Mouse (Mus musculus): ENCODE measurements around the gene Ergic2. TPM values are rescaled to one million over a fixed set of nuclear protein-coding genes. Genes with fewer than 3 reads are reported as not detected.

Ergic2 gene
- total RNA-seq (2021): 10 to 100 TPM; 75.9 to 78.7 TPM
- long read RNA-seq, full-length matches to known transcripts: 78 of 93 reads
- long read RNA-seq, partial matches to known transcripts: 1 of 93 reads
- long read RNA-seq, other reads (novel, unspliced or antisense): 14 of 93 reads

DNA sequence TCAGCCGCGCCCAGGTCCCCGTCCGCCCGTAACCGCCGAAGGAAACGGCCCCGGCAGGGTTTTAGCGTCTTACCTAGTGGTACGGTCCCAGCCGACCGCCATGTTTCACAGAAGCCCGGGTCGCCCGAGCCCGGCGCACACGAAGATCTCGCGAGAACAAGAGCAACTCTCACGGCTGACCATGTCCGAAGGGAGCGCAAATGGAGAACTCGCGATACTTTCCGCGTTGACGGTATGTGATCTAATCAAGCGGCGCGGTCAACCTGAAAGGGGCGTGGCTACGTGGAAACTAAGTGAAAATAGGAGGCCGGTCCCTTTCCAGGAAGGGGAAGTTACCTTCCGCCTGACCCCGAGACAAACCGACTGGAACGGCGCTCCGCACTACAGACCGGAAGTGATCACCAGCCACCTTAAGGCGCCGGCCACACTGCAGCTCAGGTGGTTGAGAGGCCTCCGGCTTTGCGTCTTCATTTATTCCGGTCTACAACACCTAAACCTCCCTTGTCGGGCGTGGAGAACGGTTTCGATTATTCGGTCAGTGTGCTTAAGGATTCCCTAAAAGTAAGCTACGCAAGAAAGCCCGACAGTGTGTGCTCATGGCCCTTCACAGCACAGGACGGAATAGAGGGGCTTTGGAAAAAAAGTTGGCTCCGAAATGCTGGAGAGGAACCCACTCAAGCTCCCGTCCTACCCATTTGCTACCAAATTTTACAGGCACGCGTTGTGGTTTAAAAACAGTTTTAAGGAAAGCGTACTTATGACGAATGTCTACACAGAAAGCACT lies at the start of gene Ergic2:
Gene Ergic2 (minus strand): TSS at position 478 of the 784 bp plus-strand sequence.
- peak; percentile 95 to 96 for DNase-seq (ENCODE audit: low spot score in 2 of 2)

GRCm38 (mm10) chr6:148260729-148261101 lies 48.5 kb upstream of the Ergic2 start:
- no peak for DNase-seq (ENCODE audit: low spot score in 2 of 2)

- DNase-seq (ENCODE audit: low spot score in 2 of 2): no peak
These were observed 48.0 kb upstream of the Ergic2 start for GRCm38 (mm10) chr6:148259979-148260728.

GRCm38 (mm10) chr6:148259074-148259473 lies 46.9 kb upstream of the Ergic2 start:
- DNase-seq (ENCODE audit: low spot score in 2 of 2): no peak

GRCm38 (mm10) chr6:148257805-148258204 lies 45.6 kb upstream of the Ergic2 start:
- DNase-seq (ENCODE audit: low spot score in 2 of 2): no peak

DNA sequence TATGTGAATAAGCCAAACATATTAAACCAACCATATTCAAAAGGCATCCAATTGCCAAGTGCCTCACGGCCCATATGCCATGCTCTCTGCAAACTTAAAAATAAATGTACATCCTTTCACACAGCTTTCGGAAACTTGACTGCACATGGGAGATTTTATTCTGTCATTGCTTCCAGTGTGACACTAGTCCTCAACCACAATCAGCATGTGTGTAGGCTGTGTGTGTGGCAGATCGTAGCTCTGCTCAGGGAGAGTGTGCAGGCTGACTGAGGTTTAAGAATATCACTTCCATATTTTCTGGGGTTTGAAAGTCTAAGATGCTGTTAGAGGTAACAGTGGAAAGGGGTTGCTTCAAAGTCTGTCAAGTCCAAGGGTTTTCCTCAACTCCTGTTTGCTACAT lies 43.9 kb upstream of the Ergic2 start:
- DNase-seq (ENCODE audit: low spot score in 2 of 2): no peak

DNA sequence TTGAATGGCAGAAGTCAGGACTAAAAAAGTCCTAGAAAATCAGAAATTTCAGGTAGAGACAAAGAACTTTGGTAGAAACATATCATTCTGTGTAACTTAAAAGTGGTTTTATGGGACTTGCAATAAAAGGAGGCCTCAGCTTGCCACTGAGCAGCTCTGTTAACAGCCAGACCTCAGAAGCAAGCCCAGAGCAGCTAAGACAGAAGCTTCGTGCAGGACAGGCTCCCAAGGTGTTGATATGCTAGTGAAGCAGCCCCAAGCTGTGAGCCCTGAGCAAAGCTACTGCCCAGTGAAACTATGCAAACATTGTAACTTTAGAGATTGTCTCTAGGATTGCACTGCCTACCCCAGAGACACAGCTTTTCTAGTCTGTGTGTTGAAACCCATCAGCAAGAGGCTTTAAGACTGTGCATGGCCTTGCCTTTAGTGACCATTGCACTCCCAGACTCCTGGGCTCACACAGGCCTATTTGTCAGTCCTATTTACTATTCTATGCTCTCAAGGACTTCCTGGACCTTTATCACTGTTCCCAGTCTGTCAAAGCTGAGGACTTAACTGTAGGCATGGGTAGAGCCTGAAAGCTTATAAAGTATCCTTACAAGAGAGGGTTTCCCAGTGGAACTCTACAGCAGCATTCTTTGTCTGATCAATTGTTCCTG lies 43.4 kb upstream of the Ergic2 start:
- no peak for DNase-seq (ENCODE audit: low spot score in 2 of 2)

GRCm38 (mm10) chr6:148249221-148249620 lies 37.0 kb upstream of the Ergic2 start:
- no peak for DNase-seq (ENCODE audit: low spot score in 2 of 2)

DNA sequence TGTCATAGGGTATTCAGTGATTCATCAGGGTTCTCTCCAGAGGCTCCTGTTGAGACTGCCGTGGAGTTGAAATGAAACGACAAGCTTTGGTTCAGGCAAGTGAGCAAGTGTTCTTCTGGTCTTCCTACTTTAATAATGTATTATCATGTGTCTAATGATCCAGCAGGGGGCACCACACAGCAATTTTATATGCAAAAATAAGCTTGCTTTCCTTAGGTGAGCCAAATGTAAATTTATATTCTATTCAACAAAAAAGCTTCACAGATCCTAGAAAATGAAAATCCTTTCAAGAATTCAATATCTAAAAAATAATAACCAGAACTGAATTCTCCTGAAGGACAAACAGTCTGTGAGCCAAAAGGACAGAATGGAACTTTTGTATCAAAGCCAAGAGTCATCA lies 36.5 kb upstream of the Ergic2 start:
- peak; percentile 58 to 71 for DNase-seq (ENCODE audit: low spot score in 2 of 2)

DNA sequence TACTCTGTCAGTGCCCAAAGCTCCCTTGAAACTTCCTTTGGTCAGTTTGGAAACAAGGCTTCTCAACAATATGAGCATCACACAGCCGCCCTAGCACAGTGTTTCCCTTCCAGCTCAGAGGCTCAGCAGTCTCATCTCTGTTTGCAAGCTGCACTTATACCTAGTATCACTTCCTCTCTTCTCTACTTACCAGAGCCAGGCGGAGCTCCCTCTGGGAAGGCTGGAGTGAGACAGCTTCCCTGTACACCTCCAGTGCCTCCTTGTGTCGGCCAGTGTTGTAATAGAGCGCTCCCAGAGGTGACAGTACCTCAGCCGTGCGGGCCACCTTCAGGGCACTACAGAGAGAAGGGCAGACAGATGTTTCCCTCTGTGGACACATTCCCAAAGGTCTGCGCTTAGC lies 34.4 kb upstream of the Ergic2 start:
- DNase-seq (ENCODE audit: low spot score in 2 of 2): no peak

- no peak for DNase-seq (ENCODE audit: low spot score in 2 of 2)
These were observed 32.7 kb upstream of the Ergic2 start for GRCm38 (mm10) chr6:148244836-148245235.

DNA sequence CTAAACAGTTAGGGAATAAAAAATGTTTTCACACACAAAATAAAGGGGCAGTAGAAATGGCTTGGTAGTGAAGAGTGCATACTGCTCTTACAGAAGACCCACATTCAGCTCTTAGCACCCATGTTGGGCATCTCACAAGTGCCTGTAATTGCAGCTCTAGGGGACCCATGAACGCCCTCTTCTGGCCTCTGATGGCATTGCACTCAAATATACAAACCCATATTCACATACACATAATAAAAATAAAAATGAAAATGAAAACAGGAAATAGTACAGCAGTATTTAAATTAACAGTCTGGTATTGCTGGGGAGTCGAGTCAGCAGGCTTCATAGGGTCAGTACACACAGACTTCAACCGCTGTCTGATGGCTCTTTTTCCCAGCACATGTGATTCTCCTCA lies 30.1 kb upstream of the Ergic2 start:
- no peak for DNase-seq (ENCODE audit: low spot score in 2 of 2)

DNA sequence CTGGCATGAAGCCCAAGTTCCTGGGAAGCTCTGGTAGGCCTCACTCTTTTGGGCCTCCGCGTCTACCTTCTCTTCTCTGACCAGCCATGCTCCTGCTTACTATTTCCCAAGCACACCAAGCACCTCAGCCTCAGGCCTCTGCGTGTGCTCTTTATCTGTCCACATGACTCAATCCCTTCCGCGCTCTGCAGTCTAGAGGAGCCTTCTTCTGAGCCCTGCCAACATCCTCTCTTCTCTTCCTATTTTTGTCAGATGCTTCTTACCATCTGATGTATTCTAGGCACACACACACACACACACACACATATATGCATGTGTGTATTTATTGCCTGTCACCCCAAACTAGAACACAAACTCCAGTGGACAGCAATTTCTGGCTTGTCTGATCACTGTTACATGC lies 29.5 kb upstream of the Ergic2 start:
- no peak for DNase-seq (ENCODE audit: low spot score in 2 of 2)

DNA sequence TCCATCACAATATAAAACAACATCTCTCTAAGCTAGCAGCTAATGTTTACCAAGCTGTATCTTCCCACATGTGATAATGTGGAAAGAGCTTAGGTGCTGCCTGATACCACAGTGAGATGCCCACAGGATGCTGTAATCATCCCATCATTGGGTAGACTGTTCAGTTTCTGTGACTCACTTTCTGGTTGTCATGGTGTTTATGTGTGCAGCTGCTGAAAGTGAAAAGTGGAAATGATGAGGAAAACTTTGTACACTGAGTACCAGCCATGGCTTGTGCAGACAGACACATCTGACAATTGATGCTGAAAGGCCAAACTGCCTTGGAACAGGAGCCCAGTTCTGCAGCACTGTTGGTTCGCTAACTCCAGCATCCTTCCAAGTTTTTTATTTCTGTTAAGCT lies 27.1 kb upstream of the Ergic2 start:
- no peak for DNase-seq (ENCODE audit: low spot score in 2 of 2)

- DNase-seq (ENCODE audit: low spot score in 2 of 2): peak in 1 of 2 experiments; percentile 26
These were observed 25.3 kb upstream of the Ergic2 start for GRCm38 (mm10) chr6:148237453-148237852.

- no peak for DNase-seq (ENCODE audit: low spot score in 2 of 2)
These were observed 22.1 kb upstream of the Ergic2 start for GRCm38 (mm10) chr6:148234105-148234828.

- no peak for DNase-seq (ENCODE audit: low spot score in 2 of 2)
These were observed 15.4 kb upstream of the Ergic2 start for GRCm38 (mm10) chr6:148227542-148227941.

DNA sequence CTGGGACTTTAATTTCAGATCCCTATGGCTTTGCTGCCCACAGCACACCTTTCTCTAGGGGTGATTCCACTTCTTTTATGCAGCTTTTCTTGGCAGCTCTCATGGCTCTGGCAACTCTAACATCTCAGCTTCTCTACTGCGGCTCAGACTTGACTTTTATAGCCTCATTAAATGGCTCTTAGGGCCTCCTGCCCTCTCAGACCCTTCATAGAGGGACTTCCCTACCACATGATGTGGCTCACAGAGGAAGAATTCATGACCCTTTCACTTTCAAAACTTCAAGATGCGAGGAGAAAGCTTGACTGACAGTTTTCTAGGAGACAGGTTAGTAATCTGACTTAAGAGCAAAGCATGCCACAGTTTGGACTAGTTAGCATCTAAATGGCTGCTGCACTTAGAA lies 10.5 kb upstream of the Ergic2 start:
- no peak for DNase-seq (ENCODE audit: low spot score in 2 of 2)

DNA sequence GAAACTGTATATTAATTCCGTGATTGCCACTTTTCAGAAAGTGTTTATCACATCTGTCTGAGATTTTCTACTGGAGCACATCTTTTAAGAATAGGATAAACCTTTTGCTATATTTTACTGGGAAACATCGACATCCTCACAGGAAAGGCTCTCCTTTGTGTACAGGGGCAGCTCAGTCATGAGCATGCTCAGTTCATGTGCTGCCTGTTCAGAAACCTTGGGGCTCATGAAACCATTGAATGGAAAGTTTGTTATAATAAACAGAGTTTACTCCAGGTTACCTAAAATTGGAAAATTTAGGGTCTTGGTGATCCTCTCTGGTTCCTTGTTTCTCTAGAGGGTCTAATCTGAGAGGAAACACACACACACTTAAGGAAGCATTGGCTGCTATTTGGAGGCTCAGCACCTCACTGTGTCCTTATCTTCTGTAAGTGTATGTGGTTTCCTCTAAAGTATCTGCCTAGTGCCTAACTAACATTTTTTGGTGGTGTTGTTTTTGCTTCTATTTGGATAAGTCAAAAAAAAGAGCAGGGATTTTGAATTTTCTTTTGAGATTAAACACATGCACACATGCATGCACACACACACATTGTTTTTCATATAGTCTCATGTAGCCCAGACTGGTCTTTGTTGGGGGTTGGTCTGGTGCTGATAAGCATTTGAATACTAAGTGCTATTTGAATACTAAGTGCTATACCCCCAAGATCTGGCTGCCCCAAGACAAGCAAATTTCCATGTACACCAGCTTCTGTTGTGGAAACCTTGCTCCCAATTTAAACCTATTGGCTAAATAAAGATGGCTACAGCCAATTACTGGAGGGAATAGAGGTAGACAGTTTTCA lies 6.3 kb upstream of the Ergic2 start:
- no peak for DNase-seq (ENCODE audit: low spot score in 2 of 2)

DNA sequence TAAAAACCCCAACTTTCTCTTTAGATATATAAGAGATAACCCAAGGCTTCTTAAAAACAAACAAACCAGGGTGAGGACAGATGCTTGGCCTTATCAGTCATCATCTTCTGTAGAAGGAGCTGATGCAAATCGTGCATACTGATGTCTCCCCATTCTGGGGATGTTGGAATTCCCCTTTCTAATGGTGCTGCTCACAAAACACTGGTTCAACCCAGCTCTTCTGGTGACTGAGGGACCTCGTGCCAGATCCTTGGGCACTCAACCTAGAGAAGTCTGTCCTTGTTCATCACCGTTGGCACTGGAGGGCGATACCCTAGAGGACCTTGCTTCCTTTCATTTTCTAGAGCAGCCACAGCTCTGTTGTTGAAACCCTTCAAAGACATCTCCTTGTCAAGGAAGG lies 4.6 kb upstream of the Ergic2 start:
- DNase-seq (ENCODE audit: low spot score in 2 of 2): no peak

Measured in layer of hippocampus, postnatal 10 days (tissue).